Mouse (Mus musculus) fat pad, adult 2 months (tissue): Measurements from ENCODE around the gene Gm4559.
"Not testable (repeated sequence)": the region's sequence is repeated elsewhere in the genome, so short reads cannot be mapped to it uniquely, and the experiment has no call there.

ENCODE experiments used
- DNase-seq: peaks from one replicate; pipeline ENCODE4 v3.0.0-alpha.2; 2011; ENCODE audit warnings: low read depth, low spot score; ENCODE audit errors: extremely low read depth

The Gm4559 gene

DNA sequence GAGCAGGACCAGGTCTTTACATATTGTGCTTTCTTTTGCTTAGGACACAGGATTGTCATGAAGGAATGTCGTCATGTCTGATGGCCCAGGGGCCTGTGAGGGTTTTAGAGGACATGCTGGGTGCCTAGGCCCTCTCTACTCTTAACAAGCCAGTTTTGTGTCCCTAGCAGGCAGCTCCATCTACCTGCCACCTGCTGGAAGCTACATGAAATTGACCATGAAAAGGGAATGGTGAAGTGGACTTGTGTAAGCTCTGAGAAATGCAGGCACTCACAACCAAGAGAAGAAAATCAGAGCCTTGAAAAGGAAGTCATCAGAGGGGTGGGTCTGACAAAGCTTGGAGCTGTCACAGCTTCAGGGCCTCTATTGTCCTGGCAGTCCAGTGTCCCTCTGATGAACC lies 5.1 kb upstream of the Gm4559 start:
- DNase-seq, result not testable (repeated sequence)

DNA sequence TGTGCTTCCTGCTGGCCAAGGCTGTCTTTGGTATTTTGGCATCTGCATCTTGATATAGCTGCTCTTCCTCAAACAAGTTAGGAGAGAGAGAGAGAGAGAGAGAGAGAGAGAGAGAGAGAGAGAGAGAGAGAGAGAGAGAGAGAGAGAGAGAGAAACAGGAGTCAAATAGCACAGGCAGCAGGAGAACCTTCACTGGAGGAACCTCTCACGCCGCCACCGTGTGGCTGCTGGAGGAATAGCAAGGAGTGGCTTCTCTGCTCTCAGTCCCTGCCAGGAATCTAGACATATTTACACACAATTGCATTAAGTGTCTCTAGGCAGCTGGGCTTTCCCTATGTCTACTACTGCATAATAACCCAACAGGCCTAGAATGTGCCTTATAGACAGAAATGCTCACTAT lies 4.0 kb upstream of the Gm4559 start:
- not testable (repeated sequence) for DNase-seq

DNA sequence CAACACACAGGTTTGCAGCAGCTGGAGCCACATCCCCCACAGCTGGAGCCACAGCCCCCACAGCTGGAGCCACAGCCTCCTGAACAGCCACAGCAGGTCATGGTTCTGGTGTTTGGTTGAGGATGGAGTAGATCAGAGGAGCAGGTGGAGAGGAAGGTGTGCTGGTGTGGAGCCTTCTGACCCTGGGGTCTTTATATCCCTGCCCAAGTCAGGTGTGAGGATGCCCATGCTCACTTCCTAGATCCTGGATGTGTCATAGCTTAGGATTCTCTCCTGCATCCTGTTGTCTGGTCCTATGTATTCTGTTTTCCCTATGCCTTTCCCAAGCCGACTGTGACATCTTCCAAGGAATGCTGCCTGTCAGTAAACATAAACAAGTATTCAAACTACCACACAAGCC lies 15.9 kb downstream of the Gm4559 start, which contains the start of gene Gm2431:
Gene Gm2431, minus strand, starts transcription at position 101 of the 400 bp plus-strand sequence.
- not testable (repeated sequence) for DNase-seq

DNA sequence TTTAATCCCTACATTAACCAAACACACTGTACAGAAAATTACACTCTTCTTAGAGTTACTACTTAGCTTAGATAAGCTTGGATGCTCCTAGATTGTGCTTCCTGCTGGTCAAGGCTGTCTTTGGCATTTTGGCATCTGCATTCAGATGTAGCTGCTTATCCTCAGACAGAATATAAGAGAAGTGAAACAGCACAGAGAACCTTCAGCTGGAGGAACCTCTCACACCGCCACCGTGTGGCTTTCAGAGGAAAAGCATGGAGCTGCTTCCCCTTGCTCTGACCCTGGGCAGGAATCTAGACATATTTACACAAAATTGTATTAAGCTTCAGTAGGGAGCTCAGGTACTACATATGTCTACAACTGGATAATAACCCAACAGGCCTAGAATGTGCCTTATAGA lies 18.6 kb downstream of the Gm4559 start:
- DNase-seq, result no peak

DNA sequence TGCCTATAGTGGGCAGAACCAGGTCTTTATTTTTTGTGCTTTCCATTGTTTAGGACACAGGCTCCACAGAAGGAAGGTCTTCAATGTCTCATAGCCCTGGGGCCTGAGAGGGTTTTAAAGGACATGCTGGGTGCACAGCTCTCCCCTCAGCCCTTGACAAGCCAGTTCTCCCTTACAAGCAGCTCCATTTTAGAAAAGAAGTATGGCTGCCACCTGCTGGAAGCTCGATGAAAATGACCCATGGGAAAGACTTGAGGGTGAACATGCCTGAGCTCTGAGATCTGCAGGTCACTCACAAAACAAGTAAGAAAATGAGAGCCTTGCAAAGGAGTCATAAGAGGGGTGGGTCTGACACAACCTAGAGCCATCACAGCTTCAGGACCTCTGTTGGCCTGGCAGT lies 24.3 kb downstream of the Gm4559 start:
- no peak for DNase-seq

DNA sequence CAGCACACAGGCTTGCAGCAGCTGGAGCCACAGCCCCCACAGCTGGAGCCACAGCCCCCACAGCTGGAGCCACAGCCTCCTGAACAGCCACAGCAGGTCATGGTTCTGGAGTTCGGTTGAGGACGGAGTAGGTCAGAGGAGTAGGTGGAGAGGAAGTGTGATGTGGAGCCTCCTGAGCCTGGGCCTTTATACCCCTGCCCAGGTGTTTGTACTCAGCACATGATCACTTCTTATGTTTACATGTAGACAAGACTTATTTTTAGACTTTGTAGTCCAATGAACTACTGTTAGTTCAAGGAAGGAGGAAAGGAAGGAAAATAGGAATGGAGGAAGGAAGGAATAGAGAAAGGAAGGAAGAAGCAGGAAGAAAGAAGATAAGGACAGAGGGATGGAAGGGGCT lies 33.2 kb downstream of the Gm4559 start, which contains the start of gene Gm40460:
Gene Gm40460, minus strand, starts transcription at position 101 of the 400 bp plus-strand sequence.
- no peak for DNase-seq

DNA sequence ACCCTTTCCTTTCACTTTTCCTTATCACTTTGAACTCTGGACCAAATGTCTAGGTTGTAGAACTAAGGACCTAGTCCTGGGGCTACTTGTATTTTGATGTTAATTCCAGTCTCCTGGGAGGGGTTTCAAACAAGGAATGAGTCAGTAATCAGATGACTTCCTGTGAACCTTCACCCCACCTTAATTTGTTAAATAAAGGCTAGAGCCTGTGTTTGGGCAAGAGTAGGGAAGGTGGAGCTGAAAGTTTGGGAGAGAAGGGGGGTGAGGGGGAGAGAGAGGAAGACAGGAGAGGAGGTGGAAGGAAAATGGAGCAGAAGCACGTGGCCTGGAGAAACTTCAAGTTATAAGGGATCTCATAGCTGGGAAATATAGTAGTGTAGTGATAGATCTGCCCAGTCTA lies 42.6 kb downstream of the Gm4559 start:
- DNase-seq, result no peak

DNA sequence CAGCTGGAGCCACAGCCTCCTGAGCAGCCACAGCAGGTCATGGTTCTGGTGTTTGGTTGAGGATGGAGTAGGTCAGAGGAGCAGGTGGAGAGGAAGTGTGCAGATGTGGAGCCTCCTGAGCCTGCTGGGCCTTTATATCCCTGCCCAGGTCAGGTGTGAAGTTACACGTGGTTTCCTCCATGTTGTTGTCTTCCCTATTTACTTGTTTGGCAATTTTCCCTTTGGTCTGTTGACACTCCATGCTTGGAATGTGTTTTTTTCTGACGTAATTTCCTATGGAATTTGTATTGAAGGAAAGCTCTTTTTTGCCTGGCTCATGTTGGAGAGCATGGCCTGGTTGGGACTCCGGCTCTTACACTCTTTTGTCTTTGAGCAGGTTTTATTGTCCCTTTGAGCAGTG lies 44.3 kb downstream of the Gm4559 start, which contains the start of gene Krtap5-5:
Gene Krtap5-5, minus strand, starts transcription at position 101 of the 400 bp plus-strand sequence.
- not testable (repeated sequence) for DNase-seq

DNA sequence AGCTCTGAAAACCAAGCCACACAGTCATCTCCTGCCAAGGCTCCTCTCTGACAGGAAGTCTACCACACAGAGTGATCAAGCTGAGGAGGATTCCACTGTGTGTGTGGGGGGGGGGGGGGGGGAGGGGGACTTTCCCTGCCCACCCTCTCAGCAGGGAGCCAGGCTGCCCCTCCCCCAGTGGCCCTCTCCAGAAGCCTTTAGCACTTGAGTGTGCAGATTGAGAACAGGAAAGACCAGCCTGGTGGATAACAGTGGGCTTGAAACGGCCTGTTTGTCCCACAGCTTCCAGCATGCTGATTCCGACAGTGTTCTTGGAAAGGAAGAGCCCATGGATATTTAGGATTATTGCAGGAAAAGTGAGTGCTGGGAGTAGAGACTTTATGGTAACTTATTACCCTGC lies 49.6 kb downstream of the Gm4559 start:
- no peak for DNase-seq
